Mouse (Mus musculus) common myeloid progenitor, adult 5-6 weeks (primary cell): ENCODE measurements around the gene Adap1. TPM values are rescaled to one million over a fixed set of nuclear protein-coding genes. Genes with fewer than 3 reads are reported as not detected.

Experiments
- ATAC-seq: replicated peaks from 2 replicates; pipeline ENCODE4 v1.8.0; 2016; ENCODE audit warnings: low read depth, mild to moderate bottlenecking, moderate TSS enrichment, inconsistent platforms; ENCODE audit not compliant: poor library complexity, severe bottlenecking
- total RNA-seq: library from RNA; stranded (forward); fragments of 200-1000, 187-1606 nt; gene quantifications from 2 replicates; pipeline ENCODE4 v1.2.3, GENCODE M21; 2017

The Adap1 gene
- total RNA-seq, 1 experiment from 2014 or later = 25.8 TPM

DNA sequence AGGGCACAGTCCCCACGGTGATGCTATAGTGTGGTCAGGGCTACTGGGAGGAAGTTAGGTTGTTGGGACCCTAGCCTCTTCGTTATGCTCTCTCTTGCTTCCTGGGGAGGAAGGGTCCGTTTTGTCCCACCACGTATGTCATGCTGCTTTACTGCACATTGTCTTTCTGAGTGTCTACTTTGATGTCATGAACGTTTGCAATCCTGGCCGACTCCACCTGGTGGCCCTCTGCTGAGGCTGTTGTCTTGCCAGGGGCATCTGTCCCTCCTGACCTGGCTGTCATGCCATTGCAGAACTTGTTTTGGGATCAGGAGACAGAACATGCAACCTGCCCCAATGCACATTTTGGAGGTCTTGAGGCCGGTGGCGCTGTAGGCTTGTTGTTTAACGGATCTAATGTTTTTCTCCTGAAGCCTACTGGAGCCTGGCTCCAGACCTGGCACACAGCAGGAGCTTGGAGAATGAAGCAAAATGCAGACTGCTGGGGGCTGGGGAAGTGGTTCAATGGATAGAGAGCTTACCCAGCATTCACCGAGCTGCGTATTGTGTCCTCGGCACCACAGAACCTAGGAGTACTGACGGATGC, 782 bp upstream of the Adap1 start:
- 0 out of 2 replicates have a peak, but pooled peaks have one; percentile 3 for ATAC-seq

DNA sequence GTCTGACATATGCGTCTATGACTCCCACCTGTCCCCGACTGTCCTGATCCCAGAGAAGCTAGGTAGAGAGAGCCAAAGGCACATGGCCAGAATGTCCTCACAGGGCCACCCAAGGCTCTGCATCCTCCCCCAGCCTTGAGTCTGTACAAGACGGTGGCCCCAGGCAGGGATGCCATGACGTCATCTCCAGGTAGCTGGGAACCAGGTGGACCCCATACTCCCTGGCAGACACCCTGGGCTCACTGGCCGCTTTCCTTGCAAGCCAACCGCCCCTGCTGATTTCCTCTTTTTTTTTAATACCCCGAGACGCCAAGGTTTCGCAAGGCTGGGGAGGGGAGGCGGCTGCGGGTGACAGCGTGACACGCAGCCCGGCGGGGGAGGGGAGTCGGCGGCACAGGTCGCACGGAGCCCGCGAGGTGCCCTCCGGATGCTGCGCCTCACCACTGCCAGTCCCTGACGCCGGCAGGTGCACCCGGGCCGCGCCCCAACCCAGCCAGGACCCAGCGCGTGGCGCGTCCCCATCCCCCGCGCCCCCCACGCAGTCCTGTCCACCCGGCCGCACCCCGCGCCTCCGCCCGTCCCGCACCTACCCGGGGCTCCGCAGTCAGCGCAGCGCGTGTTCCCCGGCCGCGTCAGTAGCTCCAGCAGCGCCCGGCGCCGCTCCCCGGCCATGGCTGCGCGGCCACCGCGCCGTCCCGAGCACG, 579 bp downstream of the Adap1 start:
- peak; percentile 37 for ATAC-seq

DNA sequence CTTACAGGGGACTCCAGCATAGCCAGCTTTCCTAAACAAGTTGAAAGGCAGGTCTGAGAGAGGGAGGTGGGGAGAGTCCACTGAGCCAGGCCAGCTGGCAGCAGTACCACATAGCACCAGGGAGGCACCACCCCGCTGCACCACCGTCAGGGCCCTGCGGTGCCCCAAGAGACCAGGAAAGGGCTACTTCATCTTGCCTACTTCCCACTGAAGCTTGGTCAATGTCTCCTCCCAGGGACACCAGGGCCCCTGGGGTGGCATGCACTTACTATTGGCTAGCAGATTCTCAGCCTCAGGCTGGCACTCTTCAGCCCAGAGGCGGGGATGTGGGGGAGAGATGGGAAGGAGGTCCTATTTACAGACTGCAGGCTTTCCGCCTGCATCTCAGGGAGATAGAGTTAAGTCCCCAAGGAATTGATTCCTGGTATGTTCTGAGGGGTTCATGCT, 1.4 kb downstream of the Adap1 start:
- ATAC-seq = peak; percentile 45

GRCm38 (mm10) chr5:139323260-139323924, 2.0 kb downstream of the Adap1 start:
- ATAC-seq = no peak

DNA sequence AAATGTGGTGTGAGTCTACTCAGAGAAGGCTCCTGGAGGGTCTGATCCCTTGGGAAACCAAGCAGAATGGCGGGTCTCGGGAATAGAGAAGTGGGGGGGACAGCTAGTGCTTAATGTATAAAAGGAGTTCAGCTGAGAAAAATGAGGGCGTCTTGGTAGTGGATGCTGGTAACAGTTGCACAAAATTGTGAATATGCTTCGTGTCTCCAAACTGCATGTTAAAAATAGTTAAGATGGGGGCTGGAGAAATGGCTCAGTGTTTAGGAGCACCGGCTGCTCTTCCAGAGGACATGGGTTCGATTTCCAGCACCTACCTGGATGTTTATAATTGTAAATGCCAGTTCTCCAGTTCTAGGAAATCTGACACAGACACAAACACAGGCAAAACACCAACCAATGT, 4.1 kb downstream of the Adap1 start:
- ATAC-seq = no peak

GRCm38 (mm10) chr5:139320424-139320823, 5.0 kb downstream of the Adap1 start:
- ATAC-seq = no peak

GRCm38 (mm10) chr5:139317751-139318504, 7.5 kb downstream of the Adap1 start:
- ATAC-seq = no peak

GRCm38 (mm10) chr5:139316982-139317675, 8.3 kb downstream of the Adap1 start:
- ATAC-seq = no peak

DNA sequence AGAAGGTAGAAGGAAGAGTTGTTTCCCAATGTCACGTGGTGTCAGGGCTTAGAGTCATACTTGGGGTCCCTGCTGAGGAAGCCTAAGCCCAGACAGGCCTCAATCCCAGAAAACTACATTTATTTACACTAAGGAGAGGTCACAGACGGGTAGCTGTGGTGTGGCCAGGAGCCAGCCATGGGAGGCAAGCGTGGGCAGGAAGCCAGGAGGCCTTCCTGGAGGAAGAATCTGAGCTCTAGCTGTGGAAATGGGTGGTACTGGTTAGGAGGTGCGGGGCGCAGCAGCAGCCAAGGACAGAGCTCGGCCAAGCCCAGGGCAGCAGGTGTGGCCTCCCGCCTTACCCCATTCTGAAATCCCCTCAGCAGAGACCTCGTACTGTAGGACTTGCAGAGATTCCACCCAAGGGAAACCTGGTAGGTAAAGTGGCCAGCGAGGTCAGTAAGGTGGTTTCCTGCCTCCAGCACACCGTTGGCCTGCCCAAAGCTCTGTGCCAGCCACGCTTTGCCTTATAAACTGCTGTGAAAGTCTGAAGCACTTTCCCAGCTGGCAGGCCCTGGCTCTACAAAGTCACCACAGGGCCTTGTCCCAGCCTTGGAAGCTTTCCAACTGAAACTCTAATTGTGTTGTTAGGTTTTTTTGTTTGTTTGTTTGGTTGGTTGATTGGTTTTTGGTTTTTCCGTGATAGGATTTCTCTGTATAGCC, 10.3 kb downstream of the Adap1 start:
- 0 out of 2 replicates have a peak, but pooled peaks have one; percentile 18 for ATAC-seq

DNA sequence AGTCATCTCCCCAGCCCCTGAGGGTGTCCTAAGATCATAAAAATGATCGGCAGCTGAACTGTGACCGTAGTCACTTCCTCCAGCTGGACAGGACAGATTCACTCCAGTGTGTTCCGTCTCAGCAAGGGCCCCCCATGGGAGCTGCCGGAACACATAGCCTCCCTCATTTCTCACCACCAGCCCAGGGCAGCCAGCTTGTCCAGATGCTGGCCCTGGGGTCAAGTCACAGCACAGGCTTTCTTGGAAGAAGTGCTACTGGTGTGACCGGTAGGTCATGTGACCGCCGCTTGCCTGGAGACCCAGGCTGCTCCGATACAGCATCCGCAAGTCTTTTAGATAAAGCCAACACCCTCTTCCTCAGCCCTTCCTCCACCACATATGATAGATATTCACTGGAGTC, 11.9 kb downstream of the Adap1 start:
- no peak for ATAC-seq

GRCm38 (mm10) chr5:139311822-139312221, 13.6 kb downstream of the Adap1 start:
- ATAC-seq = no peak

DNA sequence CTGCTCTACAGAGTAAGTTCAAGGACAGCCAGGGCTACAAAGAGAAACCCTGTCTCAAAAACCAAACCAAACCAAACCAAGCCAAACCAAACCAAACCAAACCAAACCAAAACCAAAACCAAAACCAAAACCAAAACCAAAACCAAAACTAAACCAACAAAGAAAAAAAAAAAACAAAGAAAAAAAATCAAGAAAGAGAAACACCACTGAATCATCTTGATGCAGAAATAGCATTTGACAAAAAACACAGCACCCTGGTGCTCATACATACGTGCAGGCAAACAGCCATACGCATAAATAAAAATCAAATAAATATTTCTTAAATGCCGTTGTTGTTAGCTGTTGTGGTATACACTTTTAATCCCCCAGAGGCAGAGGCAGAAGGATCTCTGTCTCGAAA, 14.9 kb downstream of the Adap1 start:
- ATAC-seq = no peak

DNA sequence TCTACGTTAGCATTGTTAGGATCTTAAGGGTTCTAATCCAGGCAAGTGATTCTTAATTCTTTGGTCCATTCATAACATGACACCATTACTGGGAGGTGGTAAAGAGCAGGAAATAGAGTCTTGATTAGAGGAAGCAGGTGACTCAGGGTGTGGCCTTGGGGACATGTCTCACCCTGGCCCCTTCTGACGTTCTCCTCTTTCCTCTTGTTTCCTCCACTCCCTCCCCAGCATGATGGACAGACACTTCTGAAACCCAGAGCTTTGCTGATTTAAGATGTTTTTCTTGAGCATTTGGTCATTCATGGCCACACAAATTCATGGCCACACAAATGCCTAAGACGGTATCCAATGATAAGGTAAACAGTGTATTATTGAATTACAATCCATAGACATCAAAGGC, 15.5 kb downstream of the Adap1 start:
- 0 out of 2 replicates have a peak, but pooled peaks have one; percentile 50 for ATAC-seq

- ATAC-seq = no peak
These were observed 21.8 kb downstream of the Adap1 start for GRCm38 (mm10) chr5:139303646-139304061.

GRCm38 (mm10) chr5:139302101-139302500, 23.3 kb downstream of the Adap1 start:
- ATAC-seq = no peak

- no peak for ATAC-seq
These were observed 27.7 kb downstream of the Adap1 start for GRCm38 (mm10) chr5:139297745-139298144.

DNA sequence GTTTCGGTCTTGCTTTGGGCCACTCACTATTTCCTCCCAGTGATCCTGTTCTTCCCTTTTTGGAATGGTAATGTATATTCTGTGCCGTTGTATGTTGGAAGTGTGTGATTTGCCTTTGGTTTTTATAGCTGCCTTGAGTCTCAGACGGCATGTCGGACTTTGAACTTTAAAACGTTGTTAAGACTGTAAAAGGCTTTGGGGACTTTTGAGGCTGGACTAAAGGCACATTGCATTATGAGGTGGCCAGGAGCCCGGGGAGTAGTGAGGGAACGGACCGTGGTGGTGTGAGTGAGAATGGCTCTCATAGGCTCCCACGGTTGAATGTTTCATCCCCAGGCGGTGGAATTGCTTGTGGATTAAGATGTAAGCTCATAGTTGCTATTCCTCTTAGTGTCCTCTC, 28.3 kb downstream of the Adap1 start:
- no peak for ATAC-seq

DNA sequence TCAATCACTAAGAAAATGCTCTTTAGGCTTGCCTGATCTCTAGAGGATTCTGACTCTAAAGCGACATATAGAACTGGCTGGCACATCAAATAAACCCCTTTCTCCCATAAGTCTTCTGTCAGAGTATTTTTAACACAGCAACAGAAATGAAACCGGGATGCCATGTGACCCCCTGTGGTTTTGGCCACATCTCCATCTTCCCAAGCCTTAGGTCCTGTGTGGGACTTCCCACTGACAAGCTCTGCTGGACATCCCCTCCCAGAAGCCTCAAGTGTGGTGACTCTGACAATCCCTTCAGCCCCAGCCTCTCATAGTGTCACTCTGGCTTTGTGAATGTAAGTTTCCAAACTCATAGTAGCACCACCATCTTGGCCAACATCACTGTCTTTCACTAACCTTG, 31.3 kb downstream of the Adap1 start:
- 0 out of 2 replicates have a peak, but pooled peaks have one; percentile 16 for ATAC-seq

- ATAC-seq = no peak
These were observed 33.4 kb downstream of the Adap1 start for GRCm38 (mm10) chr5:139291811-139292560.
